17 mouse cellular contexts compared by ENCODE assay signal in the genomic region with DNA sequence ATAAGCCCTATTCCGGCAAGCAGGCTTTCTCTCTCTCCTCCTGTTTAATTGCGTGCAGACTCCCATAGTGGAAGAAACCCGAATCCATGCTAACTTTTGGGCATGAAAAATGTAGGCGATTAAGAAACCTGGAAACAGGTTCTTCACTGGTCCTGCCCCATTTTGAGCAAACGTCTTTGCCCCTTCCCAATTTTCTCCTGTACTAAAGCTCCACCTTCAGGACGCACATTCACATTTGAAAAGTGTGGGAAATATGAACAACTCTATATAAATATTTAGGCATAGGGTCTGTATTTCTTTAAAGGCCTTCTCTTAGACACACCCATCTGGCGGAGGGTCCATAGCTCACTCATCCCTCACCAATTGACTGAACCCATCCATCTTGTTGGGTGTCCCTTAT. TPM values are rescaled to one million over a fixed set of nuclear protein-coding genes. Genes with fewer than 3 reads are reported as not detected.
DNase-seq lines count a peak whose midpoint lies in the region; ATAC-seq and TF ChIP-seq lines count a peak whose summit lies in the region.
"Had no signal": no experiment of that assay in that cellular context is flagged by ENCODE, and none has a peak within 500 bp of the region (broad histone marks: within the 10 kb centered on the region; RNA-seq: fewer than 3 reads in every experiment).

No protein-coding gene starts in this region.

- H3K36me3 ChIP-seq in embryonic facial prominence, embryonic 14.5 days (ENCODE audit: control insufficient read depth, insufficient read depth, low read length) = no peaks in the 10 kb centered on the region
- H3K36me3 ChIP-seq in embryonic facial prominence, embryonic 10.5 days (replicated peaks) = no peaks in the 10 kb centered on the region
- H3K36me3 ChIP-seq in intestine, postnatal 0 days (ENCODE audit: control insufficient read depth, insufficient read depth) = no peaks in the 10 kb centered on the region
- H3K36me3 ChIP-seq in intestine, embryonic 15.5 days = no peaks in the 10 kb centered on the region
- H3K36me3 ChIP-seq in lung, embryonic 14.5 days (ENCODE audit: insufficient read depth) = no peaks in the 10 kb centered on the region
- H3K36me3 ChIP-seq: forebrain, embryonic 12.5 days; liver, embryonic 12.5 days; midbrain, embryonic 15.5 days had no signal

- DNase-seq in embryonic facial prominence, embryonic 14.5 days (ENCODE audit: low spot score) = peak; percentile 67
- DNase-seq in embryonic facial prominence, embryonic 10.5 days (ENCODE audit: low spot score) = no peak
- peak; percentile 61 for DNase-seq in lung, embryonic 14.5 days
- no peak for DNase-seq in lung, adult 2 months
- DNase-seq in brain, adult 2 months (ENCODE audit: low read depth, low spot score) = peak; percentile 53
- no peak for DNase-seq in thymus, postnatal 36 days
- DNase-seq: layer of hippocampus, postnatal 36 days; lung, postnatal 14 days; right cerebral cortex, postnatal 25 days had no signal

- no peaks in the 10 kb centered on the region for H3K9me3 ChIP-seq in embryonic facial prominence, embryonic 14.5 days (ENCODE audit: control insufficient read depth, low read length)
- no peaks in the 10 kb centered on the region for H3K9me3 ChIP-seq in embryonic facial prominence, embryonic 10.5 days
- H3K9me3 ChIP-seq in intestine, postnatal 0 days (ENCODE audit: control insufficient read depth) = no peaks in the 10 kb centered on the region
- H3K9me3 ChIP-seq in intestine, embryonic 15.5 days = no peaks in the 10 kb centered on the region
- H3K9me3 ChIP-seq in lung, embryonic 14.5 days (ENCODE audit: low read depth, low read length) = no peaks in the 10 kb centered on the region
- H3K9me3 ChIP-seq: forebrain, embryonic 12.5 days; liver, embryonic 12.5 days; midbrain, embryonic 15.5 days had no signal

- H3K9ac ChIP-seq in embryonic facial prominence, embryonic 14.5 days (ENCODE audit: low read depth, low read length) = no peak overlapping the region
- H3K9ac ChIP-seq in intestine, postnatal 0 days (ENCODE audit: low read depth, low read length) = no peak overlapping the region
- H3K9ac ChIP-seq in intestine, embryonic 15.5 days = no peak overlapping the region
- H3K9ac ChIP-seq in lung, embryonic 14.5 days = no peak overlapping the region
- H3K9ac ChIP-seq: forebrain, embryonic 12.5 days; hindbrain, embryonic 14.5 days; liver, embryonic 12.5 days; midbrain, embryonic 15.5 days had no signal

- ATAC-seq in embryonic facial prominence, embryonic 14.5 days (ENCODE audit: low read depth) = no peak
- ATAC-seq in intestine, postnatal 0 days = no peak
- no peak for ATAC-seq in intestine, embryonic 15.5 days
- no peak for ATAC-seq in lung, embryonic 14.5 days (ENCODE audit: insufficient read depth)
- ATAC-seq: intestine, embryonic 16.5 days; liver, embryonic 12.5 days; midbrain, embryonic 15.5 days had no signal

- TF ChIP-seq CTCF in intestine, postnatal 0 days (IDR thresholded peaks at IDR 0.05; ENCODE audit: low read depth) = peak; percentile 45
- peak; percentile 49 for TF ChIP-seq CTCF in lung, embryonic 14.5 days (IDR thresholded peaks at IDR 0.05; ENCODE audit: low read depth)
- TF ChIP-seq CTCF in lung, adult 2 months (IDR thresholded peaks at IDR 0.05; ENCODE audit: insufficient read depth, low read length) = no peak

- WGBS in embryonic facial prominence, embryonic 14.5 days = 34% methylated on average over 7 of the region's 7 CpGs
- 60% methylated on average over 7 of the region's 7 CpGs for WGBS in embryonic facial prominence, embryonic 10.5 days
- 52% methylated on average over 7 of the region's 7 CpGs for WGBS in intestine, postnatal 0 days
- WGBS in intestine, embryonic 15.5 days = 45% methylated on average over 7 of the region's 7 CpGs
- 34% methylated on average over 7 of the region's 7 CpGs for WGBS in lung, embryonic 14.5 days
- WGBS in lung, adult 2 months = 45% methylated on average over 7 of the region's 7 CpGs

- H3K27ac ChIP-seq in embryonic facial prominence, embryonic 14.5 days (replicated peaks; ENCODE audit: low read depth, low read length) = no peak overlapping the region
- H3K27ac ChIP-seq in embryonic facial prominence, embryonic 10.5 days (replicated peaks) = no peak overlapping the region
- H3K27ac ChIP-seq in intestine, postnatal 0 days (ENCODE audit: low read depth, low read length) = no peak overlapping the region
- H3K27ac ChIP-seq in intestine, embryonic 15.5 days = no peak overlapping the region
- no peak overlapping the region for H3K27ac ChIP-seq in lung, embryonic 14.5 days (ENCODE audit: low read depth)
- H3K27ac ChIP-seq: forebrain, embryonic 12.5 days; hindbrain, embryonic 14.5 days; liver, embryonic 12.5 days; midbrain, embryonic 15.5 days had no signal

- peaks cover 2% of the 10 kb centered on the region; the same call in 1 of the 2 replicates for H3K4me1 ChIP-seq in embryonic facial prominence, embryonic 14.5 days (ENCODE audit: control insufficient read depth, insufficient read depth, low read length)
- H3K4me1 ChIP-seq in embryonic facial prominence, embryonic 10.5 days = peaks cover 32% of the 10 kb centered on the region
- H3K4me1 ChIP-seq in intestine, postnatal 0 days (replicated peaks; ENCODE audit: control insufficient read depth, insufficient read depth, low read length) = no peaks in the 10 kb centered on the region
- peaks cover 25% of the 10 kb centered on the region for H3K4me1 ChIP-seq in intestine, embryonic 15.5 days (replicated peaks)
- 0 out of 2 replicates have a peak, but pooled peaks cover 4% of the 10 kb centered on the region for H3K4me1 ChIP-seq in lung, embryonic 14.5 days (ENCODE audit: insufficient read depth)
- H3K4me1 ChIP-seq in lung, adult 2 months (ENCODE audit: control insufficient read depth, insufficient read depth, low read length) = no peaks in the 10 kb centered on the region

- peaks cover 25% of the 10 kb centered on the region for H3K27me3 ChIP-seq in embryonic facial prominence, embryonic 14.5 days (replicated peaks; ENCODE audit: control insufficient read depth, insufficient read depth, low read length)
- H3K27me3 ChIP-seq in embryonic facial prominence, embryonic 10.5 days (replicated peaks; ENCODE audit: low read depth, poor library complexity, severe bottlenecking) = peaks cover 51% of the 10 kb centered on the region
- peaks cover 50% of the 10 kb centered on the region for H3K27me3 ChIP-seq in intestine, postnatal 0 days (replicated peaks; ENCODE audit: control insufficient read depth, insufficient read depth, low read length)
- H3K27me3 ChIP-seq in intestine, embryonic 15.5 days (replicated peaks) = peaks cover 38% of the 10 kb centered on the region
- peaks cover 29% of the 10 kb centered on the region for H3K27me3 ChIP-seq in lung, embryonic 14.5 days (ENCODE audit: insufficient read depth, low read length)
- H3K27me3 ChIP-seq: midbrain, embryonic 15.5 days had no signal

- no peak overlapping the region for H3K4me3 ChIP-seq in embryonic facial prominence, embryonic 14.5 days (ENCODE audit: low read depth, low read length)
- no peak overlapping the region for H3K4me3 ChIP-seq in embryonic facial prominence, embryonic 10.5 days
- no peak overlapping the region for H3K4me3 ChIP-seq in intestine, postnatal 0 days (ENCODE audit: low read depth, low read length)
- H3K4me3 ChIP-seq in intestine, embryonic 15.5 days (replicated peaks) = no peak overlapping the region
- H3K4me3 ChIP-seq in lung, embryonic 14.5 days (ENCODE audit: low read depth, low read length) = no peak overlapping the region
- no peak overlapping the region for H3K4me3 ChIP-seq in lung, adult 2 months (replicated peaks; ENCODE audit: extremely low read depth, low read depth, low read length)
- H3K4me3 ChIP-seq: forebrain, embryonic 12.5 days; liver, embryonic 12.5 days; midbrain, embryonic 15.5 days had no signal

- H3K4me2 ChIP-seq in embryonic facial prominence, embryonic 14.5 days (ENCODE audit: low read depth, low read length) = no peak overlapping the region
- no peak overlapping the region for H3K4me2 ChIP-seq in intestine, postnatal 0 days (replicated peaks; ENCODE audit: low read depth)
- no peak overlapping the region for H3K4me2 ChIP-seq in intestine, embryonic 15.5 days (replicated peaks)
- no peak overlapping the region for H3K4me2 ChIP-seq in lung, embryonic 14.5 days
- H3K4me2 ChIP-seq: forebrain, embryonic 12.5 days; heart, embryonic 11.5 days; hindbrain, embryonic 14.5 days; liver, embryonic 12.5 days; midbrain, embryonic 15.5 days had no signal

- no peak for TF ChIP-seq POLR2A in lung, adult 2 months (IDR thresholded peaks at IDR 0.05; ENCODE audit: borderline replicate concordance, extremely low read depth, low read depth, low read length)

RNA-seq across cellular contexts. Expression of a gene that starts 2.8 kb away (rescaled TPM):
- polyA plus RNA-seq in embryonic facial prominence, embryonic 14.5 days (2014; fragmentation: Nextera tagmentation; extraction: Ambion mirVana) = 3.7 and 4.3 TPM in 2 replicates
- 1.1 and 1.3 TPM in 2 replicates for polyA plus RNA-seq in embryonic facial prominence, embryonic 10.5 days (2016; fragmentation: Nextera tagmentation; extraction: Ambion mirVana)
- 0.70 and 0.80 TPM in 2 replicates for polyA plus RNA-seq in intestine, postnatal 0 days (2015; fragmentation: Nextera tagmentation; extraction: Ambion mirVana)
- polyA plus RNA-seq in intestine, embryonic 15.5 days (2015; fragmentation: Nextera tagmentation; extraction: Ambion mirVana) = 1.0 and 1.3 TPM in 2 replicates
- polyA plus RNA-seq in lung, embryonic 14.5 days (2014; fragmentation: Nextera tagmentation; extraction: Ambion mirVana) = 10.9 and 11.7 TPM in 2 replicates
- polyA plus RNA-seq in lung, adult 2 months (2012; rRNA removed) = 4.6 and 5.4 TPM in 2 replicates

Comparison
In these comparisons a context has a peak if more than half of its experiments do, and no peak if none do; other contexts are left out.
1. DNase-seq: peak in embryonic facial prominence, embryonic 14.5 days (single experiment), lung, embryonic 14.5 days (single experiment) and brain, adult 2 months (single experiment); none in embryonic facial prominence, embryonic 10.5 days (single experiment), lung, adult 2 months (single experiment) and thymus, postnatal 36 days (0 of 2).